Mouse (Mus musculus) kidney, postnatal 14 days (tissue): Measurements from ENCODE around the gene Ppfia4.
A peak's percentile ranks its signal among the peaks of the same experiment; 100 is the strongest.

Source experiments
- DNase-seq: peaks from one replicate; pipeline ENCODE4 v3.0.0; 2022; ENCODE audit warnings: mixed read lengths

Ppfia4 gene

GRCm38 (mm10) chr1:134332770-134333271 lies at the start of gene Ppfia4:
Ppfia4 (minus strand) TSS chr1:134332928.
- peak; percentile 20 for DNase-seq

- no peak for DNase-seq
These were observed 49.3 kb upstream of the Ppfia4 start for GRCm38 (mm10) chr1:134381795-134382625.

- DNase-seq = no peak
These were observed 48.3 kb upstream of the Ppfia4 start for GRCm38 (mm10) chr1:134381051-134381450.

GRCm38 (mm10) chr1:134374124-134374523 lies 41.4 kb upstream of the Ppfia4 start:
- DNase-seq = no peak

- DNase-seq = peak; percentile 77
These were observed 36.1 kb upstream of the Ppfia4 start for GRCm38 (mm10) chr1:134368777-134369337.

GRCm38 (mm10) chr1:134365491-134365890 lies 32.8 kb upstream of the Ppfia4 start:
- DNase-seq = no peak

- no peak for DNase-seq
These were observed 30.5 kb upstream of the Ppfia4 start for GRCm38 (mm10) chr1:134363194-134363593.

- DNase-seq = peak; percentile 98
These were observed 29.1 kb upstream of the Ppfia4 start, which contains the start of gene Tmem183a for GRCm38 (mm10) chr1:134361857-134362212. Tmem183a (minus strand) TSS chr1:134361979.

GRCm38 (mm10) chr1:134361195-134361856 lies 28.6 kb upstream of the Ppfia4 start:
- no peak for DNase-seq

- DNase-seq = no peak
These were observed 27.9 kb upstream of the Ppfia4 start for GRCm38 (mm10) chr1:134360656-134361055.

GRCm38 (mm10) chr1:134357461-134357860 lies 24.7 kb upstream of the Ppfia4 start:
- peak; percentile 19 for DNase-seq

- peak; percentile 35 for DNase-seq
These were observed 20.6 kb upstream of the Ppfia4 start for GRCm38 (mm10) chr1:134353326-134353725.

- no peak for DNase-seq
These were observed 15.1 kb upstream of the Ppfia4 start for GRCm38 (mm10) chr1:134347791-134348190.

- DNase-seq = no peak
These were observed 12.3 kb upstream of the Ppfia4 start for GRCm38 (mm10) chr1:134345075-134345474.

GRCm38 (mm10) chr1:134344005-134344950 lies 11.6 kb upstream of the Ppfia4 start:
- peak; percentile 87 for DNase-seq

- DNase-seq = no peak
These were observed 10.8 kb upstream of the Ppfia4 start for GRCm38 (mm10) chr1:134343567-134343966.

GRCm38 (mm10) chr1:134342781-134343310 lies 10.1 kb upstream of the Ppfia4 start:
- no peak for DNase-seq

GRCm38 (mm10) chr1:134342278-134342664 lies 9.5 kb upstream of the Ppfia4 start:
- no peak for DNase-seq

GRCm38 (mm10) chr1:134341641-134342277 lies 9.0 kb upstream of the Ppfia4 start:
- DNase-seq = no peak

GRCm38 (mm10) chr1:134339757-134340619 lies 7.3 kb upstream of the Ppfia4 start:
- DNase-seq = no peak

GRCm38 (mm10) chr1:134339162-134339561 lies 6.4 kb upstream of the Ppfia4 start:
- DNase-seq = no peak
